Mouse (Mus musculus): ENCODE measurements at regions not wholly inside any gene's neighbourhood (a gene's known extent, or its start where the extent isn't known, plus 50 kb on each side); places are given as distances from the start of the nearest gene placed in this dataset.

GRCm38 (mm10) chr9:98091105-98091504 is 58.1 kb upstream of the Clstn2 start:
- WGBS, result 89% methylated on average over 1 of the region's 1 CpGs
- H3K9ac ChIP-seq, result no peak overlapping the region
- H3K36me3 ChIP-seq (ENCODE audit: poor library complexity, severe bottlenecking), result no peaks in the 10 kb centered on the region
- no peak for ATAC-seq
- no peaks in the 10 kb centered on the region for H3K27me3 ChIP-seq
- H3K27ac ChIP-seq, result no peak overlapping the region
- H3K4me2 ChIP-seq, result no peak overlapping the region
- no peaks in the 10 kb centered on the region for H3K9me3 ChIP-seq (replicated peaks)
- H3K4me1 ChIP-seq, result 0 out of 2 replicates have a peak, but pooled peaks cover 2% of the 10 kb centered on the region
- no peak overlapping the region for H3K4me3 ChIP-seq

DNA sequence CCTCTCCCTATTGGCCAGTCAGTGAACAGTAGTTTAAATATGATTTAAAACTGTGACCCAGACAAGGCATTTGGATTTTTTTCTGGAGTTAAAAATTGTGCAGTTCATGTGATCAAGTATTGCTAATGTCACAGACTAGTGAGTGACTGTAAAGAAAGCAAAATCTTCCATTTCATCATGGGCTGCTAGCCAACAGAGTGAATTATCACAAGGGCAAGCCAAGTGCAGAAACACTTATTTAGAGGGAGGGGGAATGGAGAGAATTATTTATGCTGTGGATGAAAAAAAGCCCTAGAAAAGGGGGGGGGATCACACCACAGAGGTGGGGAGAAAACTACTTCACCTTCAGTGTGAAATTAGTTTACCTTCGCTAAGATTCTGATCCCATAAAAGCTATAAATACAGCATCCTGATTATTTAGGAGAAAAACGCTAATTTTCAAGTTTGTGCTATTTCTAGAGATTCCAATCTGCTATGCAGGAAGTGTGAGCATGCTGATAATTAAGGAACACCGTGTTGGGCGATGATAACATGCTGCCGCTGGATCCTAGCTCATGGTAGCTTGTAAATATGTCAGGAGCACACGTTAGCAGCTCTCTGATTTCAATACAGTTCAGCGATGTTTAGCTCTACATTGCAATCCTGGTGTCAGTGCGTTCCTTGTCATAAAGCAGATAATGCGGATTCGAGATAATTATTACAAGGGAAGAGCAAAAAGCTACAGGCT is 62.2 kb upstream of the Clstn2 start:
- H3K4me1 ChIP-seq, result 0 out of 2 replicates have a peak, but pooled peaks cover 2% of the 10 kb centered on the region
- H3K27ac ChIP-seq, result no peak overlapping the region
- H3K9ac ChIP-seq, result no peak overlapping the region
- no peaks in the 10 kb centered on the region for H3K36me3 ChIP-seq (ENCODE audit: poor library complexity, severe bottlenecking)
- H3K27me3 ChIP-seq, result no peaks in the 10 kb centered on the region
- no peaks in the 10 kb centered on the region for H3K9me3 ChIP-seq (replicated peaks)
- WGBS, result 76% methylated on average over 10 of the region's 10 CpGs
- no peak for ATAC-seq
- H3K4me2 ChIP-seq, result no peak overlapping the region
- no peak overlapping the region for H3K4me3 ChIP-seq

DNA sequence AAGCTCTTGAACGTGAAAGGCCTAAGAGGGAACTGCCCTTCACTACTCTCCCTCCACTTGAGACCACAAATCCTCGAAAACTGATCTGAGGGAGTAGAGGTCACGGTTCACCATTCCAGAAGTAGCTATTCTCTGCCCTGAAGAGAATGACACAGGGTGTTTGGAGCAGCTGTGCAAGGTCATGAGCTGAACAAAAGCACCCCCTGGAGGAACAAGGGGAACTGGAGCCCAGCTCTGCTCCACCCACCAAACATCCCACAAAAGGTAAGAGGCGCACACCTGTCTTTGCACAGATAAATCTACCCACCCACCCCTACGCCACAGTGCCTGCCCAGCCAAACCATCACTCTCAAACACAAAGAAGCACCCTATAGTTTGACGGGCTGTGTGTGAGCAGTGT is 90.4 kb upstream of the Clstn2 start:
- H3K9me3 ChIP-seq (replicated peaks), result no peaks in the 10 kb centered on the region
- H3K27ac ChIP-seq, result no peak overlapping the region
- no peaks in the 10 kb centered on the region for H3K36me3 ChIP-seq (ENCODE audit: poor library complexity, severe bottlenecking)
- no peak overlapping the region for H3K9ac ChIP-seq
- no peaks in the 10 kb centered on the region for H3K4me1 ChIP-seq
- 60% methylated on average over 6 of the region's 6 CpGs for WGBS
- no peak for ATAC-seq
- H3K4me2 ChIP-seq, result no peak overlapping the region
- H3K27me3 ChIP-seq, result no peaks in the 10 kb centered on the region
- H3K4me3 ChIP-seq, result no peak overlapping the region

DNA sequence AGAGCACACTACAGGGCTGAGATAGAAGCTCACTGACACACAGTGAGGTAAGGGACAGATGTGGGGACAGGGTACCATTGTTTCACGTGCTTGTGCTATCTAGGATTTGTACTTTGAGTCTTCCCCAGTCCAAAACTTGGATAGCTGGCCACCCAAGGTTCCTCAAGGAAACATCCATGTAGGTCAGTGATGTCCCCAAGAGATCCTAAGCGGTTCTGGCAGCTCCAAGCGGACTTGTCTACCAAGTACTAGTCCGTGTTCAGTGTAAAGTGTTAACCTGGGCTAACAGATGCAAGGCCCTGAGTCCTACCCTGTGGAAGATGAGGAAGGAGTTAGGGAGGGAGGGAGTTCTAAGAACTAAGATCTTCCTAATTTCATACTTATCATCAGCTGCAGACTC is 96.6 kb upstream of the Clstn2 start:
- 85% methylated on average over 4 of the region's 4 CpGs for WGBS
- Histone ChIP-seq H3K36me3 (ENCODE audit: poor library complexity, severe bottlenecking) (no peaks in the 10 kb centered on the region), H3K9me3 (replicated peaks) (no peaks in the 10 kb centered on the region), H3K27ac (no peak overlapping the region), H3K4me2 (no peak overlapping the region), H3K4me1 (no peaks in the 10 kb centered on the region), H3K4me3 (no peak overlapping the region), H3K27me3 (no peaks in the 10 kb centered on the region), H3K9ac (no peak overlapping the region)
- ATAC-seq, result no peak

- H3K27ac ChIP-seq, result no peak overlapping the region
- 83% methylated on average over 5 of the region's 5 CpGs for WGBS
- no peak overlapping the region for H3K4me3 ChIP-seq
- H3K9me3 ChIP-seq (replicated peaks), result no peaks in the 10 kb centered on the region
- no peaks in the 10 kb centered on the region for H3K27me3 ChIP-seq
- H3K9ac ChIP-seq, result no peak overlapping the region
- H3K4me1 ChIP-seq, result no peaks in the 10 kb centered on the region
- no peaks in the 10 kb centered on the region for H3K36me3 ChIP-seq (ENCODE audit: poor library complexity, severe bottlenecking)
- ATAC-seq, result peak; percentile 71; the same call in 1 of the 2 replicates
- H3K4me2 ChIP-seq, result no peak overlapping the region
These were observed 97.9 kb upstream of the Clstn2 start for GRCm38 (mm10) chr9:98130849-98131248.

DNA sequence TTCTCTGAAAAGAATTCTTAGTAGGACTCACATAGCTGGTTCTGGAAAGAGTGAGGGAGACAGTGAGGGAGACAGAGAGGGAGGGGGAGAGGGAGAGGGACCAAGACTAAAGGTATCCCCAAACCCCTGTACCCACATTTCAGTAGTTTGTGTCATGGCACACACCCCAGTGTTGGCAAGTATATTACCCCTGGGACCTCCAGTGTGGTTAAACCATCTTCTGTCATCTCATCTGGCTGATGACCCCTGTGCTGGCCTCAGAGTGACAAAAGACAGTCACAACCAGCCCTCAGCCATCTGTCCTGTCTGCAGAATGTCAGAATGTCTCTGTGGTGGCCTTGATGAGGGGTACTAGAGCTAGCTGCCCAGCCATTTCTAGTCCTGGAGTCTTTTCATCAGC is 107.6 kb upstream of the Clstn2 start:
- no peaks in the 10 kb centered on the region; the same call in 1 of the 2 replicates for H3K9me3 ChIP-seq (replicated peaks)
- no peak overlapping the region for H3K4me2 ChIP-seq
- no peak for ATAC-seq
- no peak overlapping the region for H3K9ac ChIP-seq
- no peak overlapping the region for H3K27ac ChIP-seq
- H3K27me3 ChIP-seq, result no peaks in the 10 kb centered on the region
- H3K4me3 ChIP-seq, result no peak overlapping the region
- H3K36me3 ChIP-seq (ENCODE audit: poor library complexity, severe bottlenecking), result no peaks in the 10 kb centered on the region
- no peaks in the 10 kb centered on the region for H3K4me1 ChIP-seq

GRCm38 (mm10) chr9:98142121-98142520 is 109.1 kb upstream of the Clstn2 start:
- Histone ChIP-seq H3K9ac (no peak overlapping the region), H3K4me2 (no peak overlapping the region), H3K27me3 (no peaks in the 10 kb centered on the region), H3K27ac (no peak overlapping the region), H3K9me3 (replicated peaks) (no peaks in the 10 kb centered on the region), H3K36me3 (ENCODE audit: poor library complexity, severe bottlenecking) (no peaks in the 10 kb centered on the region), H3K4me3 (no peak overlapping the region), H3K4me1 (no peaks in the 10 kb centered on the region)
- 68% methylated on average over 7 of the region's 7 CpGs for WGBS
- ATAC-seq, result no peak

- ATAC-seq, result no peak
- H3K4me2 ChIP-seq, result no peak overlapping the region
- no peaks in the 10 kb centered on the region for H3K9me3 ChIP-seq (replicated peaks)
- no peaks in the 10 kb centered on the region for H3K36me3 ChIP-seq (ENCODE audit: poor library complexity, severe bottlenecking)
- WGBS, result 88% methylated on average over 5 of the region's 5 CpGs
- H3K4me3 ChIP-seq, result no peak overlapping the region
- H3K27ac ChIP-seq, result no peak overlapping the region
- 0 out of 2 replicates have a peak, but pooled peaks cover 4% of the 10 kb centered on the region for H3K4me1 ChIP-seq
- no peak overlapping the region for H3K9ac ChIP-seq
- no peaks in the 10 kb centered on the region for H3K27me3 ChIP-seq
These were observed 113.9 kb upstream of the Clstn2 start for GRCm38 (mm10) chr9:98146901-98147300.

DNA sequence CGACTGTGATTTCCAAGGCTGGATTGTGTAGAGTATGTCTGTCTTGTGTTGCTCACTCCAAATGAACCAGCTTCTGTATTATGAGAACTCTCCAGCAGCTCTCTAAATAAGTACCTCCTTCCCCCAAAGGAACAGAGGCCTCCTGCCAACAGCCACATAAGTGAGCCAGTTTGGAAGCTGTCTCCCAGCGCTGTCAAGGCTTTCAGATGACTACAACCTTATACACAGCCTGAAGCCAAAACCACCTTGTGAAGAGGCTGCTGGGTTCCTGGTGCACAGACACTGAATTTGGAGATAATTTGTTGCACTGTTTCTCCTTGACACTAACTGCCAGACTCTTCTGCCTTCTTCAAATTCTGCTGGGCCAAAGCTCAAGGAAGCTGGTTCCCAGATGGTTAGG is 125.4 kb upstream of the Clstn2 start:
- 96% methylated on average over 2 of the region's 2 CpGs for WGBS
- ATAC-seq, result no peak

DNA sequence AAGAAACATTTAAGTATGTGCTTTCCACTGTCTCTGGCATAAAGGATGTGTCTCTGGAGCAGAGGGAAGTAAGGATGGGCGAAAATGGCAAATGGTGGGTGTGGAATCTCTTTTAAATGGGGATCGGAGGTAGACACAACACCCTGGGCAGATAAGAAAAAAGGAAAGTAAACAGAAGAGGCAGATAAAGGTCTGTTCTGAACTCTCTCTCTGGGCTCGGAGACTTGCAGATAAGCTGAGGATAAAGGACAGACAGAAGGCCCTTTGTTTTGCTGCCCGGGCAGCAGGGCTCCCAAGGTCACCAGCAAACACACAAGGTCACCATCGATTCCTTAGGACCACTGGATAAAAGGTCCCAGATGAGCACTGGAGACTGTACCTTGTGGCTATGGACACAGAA is 122.7 kb upstream of the Nmnat3 start:
- 25% methylated on average over 5 of the region's 5 CpGs for WGBS
- Histone ChIP-seq H3K36me3 (ENCODE audit: poor library complexity, severe bottlenecking) (no peaks in the 10 kb centered on the region), H3K4me2 (no peak overlapping the region), H3K9me3 (replicated peaks) (no peaks in the 10 kb centered on the region), H3K27ac (no peak overlapping the region), H3K4me3 (no peak overlapping the region), H3K27me3 (no peaks in the 10 kb centered on the region), H3K4me1 (no peaks in the 10 kb centered on the region), H3K9ac (no peak overlapping the region)
- ATAC-seq, result no peak

More for the DNA sequence above, 125.4 kb upstream of the Clstn2 start:
- Histone ChIP-seq H3K36me3 (ENCODE audit: poor library complexity, severe bottlenecking) (no peaks in the 10 kb centered on the region), H3K4me2 (no peak overlapping the region), H3K4me3 (no peak overlapping the region), H3K27me3 (no peaks in the 10 kb centered on the region), H3K4me1 (no peaks in the 10 kb centered on the region), H3K9me3 (replicated peaks) (no peaks in the 10 kb centered on the region), H3K9ac (no peak overlapping the region), H3K27ac (no peak overlapping the region)

DNA sequence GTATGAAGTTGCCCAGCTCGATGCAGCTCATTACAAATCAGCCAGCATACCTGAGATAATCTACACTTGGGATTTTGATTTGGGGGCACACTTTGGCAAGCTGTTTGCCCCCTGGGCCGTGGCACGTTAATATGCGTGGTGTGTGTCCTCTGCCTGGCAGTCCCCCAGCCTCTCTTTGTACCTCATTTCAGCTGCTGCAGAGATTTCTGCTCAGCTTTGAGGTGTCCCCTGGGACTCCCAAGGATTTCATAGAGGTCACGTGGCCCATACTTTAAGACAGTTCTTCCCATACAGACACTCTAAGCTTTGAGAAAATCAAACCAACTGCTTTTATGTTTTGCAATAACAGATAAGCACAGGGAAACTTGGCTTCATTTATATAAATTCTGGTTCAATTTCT is 113.2 kb upstream of the Nmnat3 start:
- no peaks in the 10 kb centered on the region for H3K27me3 ChIP-seq
- H3K9me3 ChIP-seq (replicated peaks), result no peaks in the 10 kb centered on the region
- no peak overlapping the region for H3K27ac ChIP-seq
- no peak overlapping the region for H3K4me2 ChIP-seq
- no peaks in the 10 kb centered on the region for H3K36me3 ChIP-seq (ENCODE audit: poor library complexity, severe bottlenecking)
- no peak overlapping the region for H3K4me3 ChIP-seq
- 77% methylated on average over 5 of the region's 5 CpGs for WGBS
- ATAC-seq, result no peak
- H3K4me1 ChIP-seq, result 0 out of 2 replicates have a peak, but pooled peaks cover 4% of the 10 kb centered on the region
- H3K9ac ChIP-seq, result no peak overlapping the region

GRCm38 (mm10) chr9:98176701-98177380 is 110.4 kb upstream of the Nmnat3 start:
- no peaks in the 10 kb centered on the region for H3K36me3 ChIP-seq (ENCODE audit: poor library complexity, severe bottlenecking)
- no peaks in the 10 kb centered on the region for H3K27me3 ChIP-seq
- 58% methylated on average over 7 of the region's 7 CpGs for WGBS
- no peak overlapping the region for H3K4me3 ChIP-seq
- H3K27ac ChIP-seq, result no peak overlapping the region
- H3K9me3 ChIP-seq (replicated peaks), result no peaks in the 10 kb centered on the region
- ATAC-seq, result peak; percentile 27; the same call in 1 of the 2 replicates
- H3K9ac ChIP-seq, result no peak overlapping the region
- H3K4me1 ChIP-seq, result 0 out of 2 replicates have a peak, but pooled peaks cover 4% of the 10 kb centered on the region
- H3K4me2 ChIP-seq, result no peak overlapping the region
